Mouse (Mus musculus): ENCODE measurements around the gene Adcy2. TPM values are rescaled to one million over a fixed set of nuclear protein-coding genes. Genes with fewer than 3 reads are reported as not detected.

The Adcy2 gene
- total RNA-seq (2021) = 10 to 100 TPM; 35.7 to 43.0 TPM
- long read RNA-seq, experiment 1, full-length matches to known transcripts = 47 of 61 reads
- long read RNA-seq, experiment 1, partial matches to known transcripts = 5 of 61 reads
- long read RNA-seq, experiment 1, other reads (novel, unspliced or antisense) = 9 of 61 reads
- long read RNA-seq, experiment 2, full-length matches to known transcripts = 23 of 36 reads
- long read RNA-seq, experiment 2, partial matches to known transcripts = 7 of 36 reads
- long read RNA-seq, experiment 2, other reads (novel, unspliced or antisense) = 6 of 36 reads

GRCm38 (mm10) chr13:68998918-68999801 lies at the start of gene Adcy2:
Gene Adcy2, minus strand, starts transcription at chr13:68999541.
- DNase-seq (ENCODE audit: low spot score) = peak; percentile 62

GRCm38 (mm10) chr13:69036991-69037597 lies 37.8 kb upstream of the Adcy2 start:
- DNase-seq (ENCODE audit: low spot score) = no peak

- no peak for DNase-seq (ENCODE audit: low spot score)
Observed at GRCm38 (mm10) chr13:69034621-69035020, 35.3 kb upstream of the Adcy2 start.

- DNase-seq (ENCODE audit: low spot score) = no peak
Observed at GRCm38 (mm10) chr13:69033532-69033931, 34.2 kb upstream of the Adcy2 start.

- DNase-seq (ENCODE audit: low spot score) = no peak
Observed at GRCm38 (mm10) chr13:69029078-69029757, 29.9 kb upstream of the Adcy2 start.

- no peak for DNase-seq (ENCODE audit: low spot score)
Observed at GRCm38 (mm10) chr13:69024964-69025363, 25.6 kb upstream of the Adcy2 start.

- DNase-seq (ENCODE audit: low spot score) = no peak
Observed at GRCm38 (mm10) chr13:69023239-69023638, 23.9 kb upstream of the Adcy2 start.

- DNase-seq (ENCODE audit: low spot score) = no peak
Observed at GRCm38 (mm10) chr13:69020574-69020973, 21.2 kb upstream of the Adcy2 start.

GRCm38 (mm10) chr13:69006915-69007314 lies 7.6 kb upstream of the Adcy2 start:
- DNase-seq (ENCODE audit: low spot score) = peak; percentile 16

- no peak for DNase-seq (ENCODE audit: low spot score)
Observed at GRCm38 (mm10) chr13:69006091-69006490, 6.8 kb upstream of the Adcy2 start.

- no peak for DNase-seq (ENCODE audit: low spot score)
Observed at GRCm38 (mm10) chr13:69004406-69004805, 5.1 kb upstream of the Adcy2 start.

- DNase-seq (ENCODE audit: low spot score) = no peak
Observed at GRCm38 (mm10) chr13:69002631-69003030, 3.3 kb upstream of the Adcy2 start.

GRCm38 (mm10) chr13:69002173-69002572 lies 2.8 kb upstream of the Adcy2 start:
- peak; percentile 58 for DNase-seq (ENCODE audit: low spot score)

GRCm38 (mm10) chr13:68999826-69000225 lies 485 bp upstream of the Adcy2 start:
- DNase-seq (ENCODE audit: low spot score) = no peak

GRCm38 (mm10) chr13:68998558-68998917 lies 803 bp downstream of the Adcy2 start:
- no peak for DNase-seq (ENCODE audit: low spot score)

GRCm38 (mm10) chr13:68997821-68998551 lies 1.4 kb downstream of the Adcy2 start:
- peak; percentile 75 for DNase-seq (ENCODE audit: low spot score)

- DNase-seq (ENCODE audit: low spot score) = peak; percentile 62
Observed at GRCm38 (mm10) chr13:68997386-68997785, 2.0 kb downstream of the Adcy2 start.

GRCm38 (mm10) chr13:68996661-68997060 lies 2.7 kb downstream of the Adcy2 start:
- no peak for DNase-seq (ENCODE audit: low spot score)

GRCm38 (mm10) chr13:68985789-68986188 lies 13.6 kb downstream of the Adcy2 start:
- DNase-seq (ENCODE audit: low spot score) = no peak

GRCm38 (mm10) chr13:68984000-68984399 lies 15.3 kb downstream of the Adcy2 start:
- DNase-seq (ENCODE audit: low spot score) = peak; percentile 72

- no peak for DNase-seq (ENCODE audit: low spot score)
Observed at GRCm38 (mm10) chr13:68981048-68981447, 18.3 kb downstream of the Adcy2 start.

Measured in gastrocnemius, adult 18-20 months (tissue).